Mouse (Mus musculus): ENCODE measurements around the gene Crls1. TPM values are rescaled to one million over a fixed set of nuclear protein-coding genes. Genes with fewer than 3 reads are reported as not detected.

The Crls1 gene
- polyA plus RNA-seq, 1 experiment from 2014 or later: 8.6 TPM

DNA sequence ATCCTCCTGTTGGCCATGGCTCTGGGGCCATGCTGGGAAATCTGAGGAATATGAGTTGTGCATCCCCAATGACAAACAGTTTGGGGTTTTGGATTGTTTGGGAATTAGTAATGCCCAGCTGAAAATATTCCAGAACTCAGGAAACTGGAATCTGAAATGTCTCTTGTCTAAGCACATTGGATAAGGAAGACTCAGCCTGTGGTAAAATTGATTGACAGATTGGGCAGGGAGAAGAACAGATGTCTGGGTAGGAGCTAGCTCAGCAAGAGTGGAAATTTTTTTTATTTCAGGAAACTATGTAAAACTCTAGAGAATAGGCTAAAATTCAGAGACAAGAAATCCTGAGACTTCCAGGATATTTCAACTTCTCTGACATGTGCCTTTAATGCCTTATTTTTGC lies 14.0 kb downstream of the Crls1 start:
- ATAC-seq: no peak
- Histone ChIP-seq H3K4me3 (ENCODE audit: low read length) (no peak overlapping the region), H3K27me3 (replicated peaks; ENCODE audit: control insufficient read depth, insufficient read depth, low read length) (no peaks in the 10 kb centered on the region), H3K4me1 (ENCODE audit: control insufficient read depth, insufficient read depth, low read length) (no peaks in the 10 kb centered on the region), H3K4me2 (ENCODE audit: low read depth, low read length) (no peak overlapping the region), H3K9me3 (ENCODE audit: control insufficient read depth, low read length) (no peaks in the 10 kb centered on the region), H3K36me3 (ENCODE audit: control insufficient read depth, insufficient read depth, low read length) (no peaks in the 10 kb centered on the region), H3K9ac (ENCODE audit: low read depth, low read length) (no peak overlapping the region), H3K27ac (ENCODE audit: low read length) (no peak overlapping the region)

GRCm38 (mm10) chr2:132861456-132861855 lies 15.0 kb downstream of the Crls1 start:
- ATAC-seq: no peak
- no peaks in the 10 kb centered on the region for H3K4me1 ChIP-seq (ENCODE audit: control insufficient read depth, insufficient read depth, low read length)
- H3K9me3 ChIP-seq (ENCODE audit: control insufficient read depth, low read length): no peaks in the 10 kb centered on the region
- no peak overlapping the region for H3K4me3 ChIP-seq (ENCODE audit: low read length)
- H3K4me2 ChIP-seq (ENCODE audit: low read depth, low read length): no peak overlapping the region
- H3K27me3 ChIP-seq (replicated peaks; ENCODE audit: control insufficient read depth, insufficient read depth, low read length): no peaks in the 10 kb centered on the region
- no peaks in the 10 kb centered on the region for H3K36me3 ChIP-seq (ENCODE audit: control insufficient read depth, insufficient read depth, low read length)
- H3K27ac ChIP-seq (ENCODE audit: low read length): no peak overlapping the region
- WGBS: 90% methylated on average over 2 of the region's 2 CpGs
- H3K9ac ChIP-seq (ENCODE audit: low read depth, low read length): no peak overlapping the region

GRCm38 (mm10) chr2:132863325-132863724 lies 16.9 kb downstream of the Crls1 start:
- no peak for ATAC-seq
- Histone ChIP-seq H3K27me3 (replicated peaks; ENCODE audit: control insufficient read depth, insufficient read depth, low read length) (no peaks in the 10 kb centered on the region), H3K27ac (ENCODE audit: low read length) (no peak overlapping the region), H3K4me2 (ENCODE audit: low read depth, low read length) (no peak overlapping the region), H3K4me1 (ENCODE audit: control insufficient read depth, insufficient read depth, low read length) (no peaks in the 10 kb centered on the region), H3K9ac (ENCODE audit: low read depth, low read length) (no peak overlapping the region), H3K9me3 (ENCODE audit: control insufficient read depth, low read length) (no peaks in the 10 kb centered on the region), H3K36me3 (ENCODE audit: control insufficient read depth, insufficient read depth, low read length) (no peaks in the 10 kb centered on the region), H3K4me3 (ENCODE audit: low read length) (no peak overlapping the region)
- 93% methylated on average over 2 of the region's 2 CpGs for WGBS

DNA sequence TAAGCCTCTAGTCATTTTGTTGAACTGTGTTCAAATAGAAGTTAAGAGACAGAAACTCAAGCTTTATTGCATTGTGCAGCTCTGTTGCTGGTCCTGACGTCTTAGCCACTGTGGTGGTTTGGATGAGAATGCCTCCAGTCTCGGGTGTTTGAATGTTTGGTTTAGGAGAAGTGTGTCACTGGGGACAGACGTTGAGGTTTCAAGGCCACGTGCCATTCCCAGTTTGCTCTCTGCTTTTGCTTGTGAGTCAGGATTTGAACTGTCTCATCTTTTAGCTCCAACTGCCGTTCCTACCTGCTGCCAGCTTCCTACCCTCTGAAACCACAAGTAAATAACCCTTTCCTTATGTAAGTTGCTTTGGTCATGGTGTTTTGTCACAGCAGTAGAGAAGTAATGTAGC lies 21.1 kb downstream of the Crls1 start:
- Histone ChIP-seq H3K4me2 (ENCODE audit: low read depth, low read length) (no peak overlapping the region), H3K36me3 (ENCODE audit: control insufficient read depth, insufficient read depth, low read length) (no peaks in the 10 kb centered on the region), H3K4me3 (ENCODE audit: low read length) (no peak overlapping the region), H3K9me3 (ENCODE audit: control insufficient read depth, low read length) (no peaks in the 10 kb centered on the region), H3K4me1 (ENCODE audit: control insufficient read depth, insufficient read depth, low read length) (no peaks in the 10 kb centered on the region), H3K27ac (ENCODE audit: low read length) (no peak overlapping the region), H3K27me3 (replicated peaks; ENCODE audit: control insufficient read depth, insufficient read depth, low read length) (no peaks in the 10 kb centered on the region), H3K9ac (ENCODE audit: low read depth, low read length) (no peak overlapping the region)
- 63% methylated on average over 5 of the region's 5 CpGs for WGBS
- no peak for ATAC-seq

DNA sequence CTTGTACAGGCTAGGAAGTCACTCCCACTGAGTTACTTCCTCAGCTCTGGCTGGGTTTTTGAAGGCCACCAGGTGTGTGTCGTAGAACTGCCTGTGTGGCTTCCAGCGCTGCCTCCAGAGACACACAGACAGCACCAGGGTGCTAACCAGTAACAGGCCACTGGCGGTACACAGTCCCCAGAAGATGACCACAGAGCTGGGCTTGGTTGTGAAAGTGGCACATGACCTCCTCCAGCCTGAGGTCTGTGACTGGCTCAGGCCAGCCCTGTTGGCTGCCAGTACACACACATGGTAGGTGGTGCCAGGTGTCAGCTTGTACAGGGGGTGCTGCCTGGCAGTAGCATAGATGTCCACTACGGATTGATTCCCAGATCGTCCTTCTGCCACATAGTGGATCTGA lies 23.2 kb downstream of the Crls1 start:
- no peak overlapping the region for H3K27ac ChIP-seq (ENCODE audit: low read length)
- no peaks in the 10 kb centered on the region for H3K27me3 ChIP-seq (replicated peaks; ENCODE audit: control insufficient read depth, insufficient read depth, low read length)
- ATAC-seq: no peak
- no peak overlapping the region for H3K4me2 ChIP-seq (ENCODE audit: low read depth, low read length)
- H3K9me3 ChIP-seq (ENCODE audit: control insufficient read depth, low read length): no peaks in the 10 kb centered on the region
- no peaks in the 10 kb centered on the region for H3K4me1 ChIP-seq (ENCODE audit: control insufficient read depth, insufficient read depth, low read length)
- WGBS: 91% methylated on average over 5 of the region's 5 CpGs
- no peaks in the 10 kb centered on the region for H3K36me3 ChIP-seq (ENCODE audit: control insufficient read depth, insufficient read depth, low read length)
- H3K9ac ChIP-seq (ENCODE audit: low read depth, low read length): no peak overlapping the region
- no peak overlapping the region for H3K4me3 ChIP-seq (ENCODE audit: low read length)

- 78% methylated on average over 4 of the region's 4 CpGs for WGBS
- Histone ChIP-seq H3K4me1 (ENCODE audit: control insufficient read depth, insufficient read depth, low read length) (no peaks in the 10 kb centered on the region), H3K9me3 (ENCODE audit: control insufficient read depth, low read length) (no peaks in the 10 kb centered on the region), H3K27me3 (replicated peaks; ENCODE audit: control insufficient read depth, insufficient read depth, low read length) (no peaks in the 10 kb centered on the region), H3K27ac (ENCODE audit: low read length) (no peak overlapping the region), H3K36me3 (ENCODE audit: control insufficient read depth, insufficient read depth, low read length) (no peaks in the 10 kb centered on the region), H3K4me2 (ENCODE audit: low read depth, low read length) (no peak overlapping the region), H3K4me3 (ENCODE audit: low read length) (no peak overlapping the region), H3K9ac (ENCODE audit: low read depth, low read length) (no peak overlapping the region)
- ATAC-seq: no peak
These were observed 23.8 kb downstream of the Crls1 start for GRCm38 (mm10) chr2:132870286-132870685.

GRCm38 (mm10) chr2:132871663-132872062 lies 25.2 kb downstream of the Crls1 start:
- Histone ChIP-seq H3K9me3 (ENCODE audit: control insufficient read depth, low read length) (no peaks in the 10 kb centered on the region), H3K27ac (ENCODE audit: low read length) (no peak overlapping the region), H3K27me3 (replicated peaks; ENCODE audit: control insufficient read depth, insufficient read depth, low read length) (no peaks in the 10 kb centered on the region), H3K9ac (ENCODE audit: low read depth, low read length) (no peak overlapping the region), H3K4me2 (ENCODE audit: low read depth, low read length) (no peak overlapping the region), H3K36me3 (ENCODE audit: control insufficient read depth, insufficient read depth, low read length) (no peaks in the 10 kb centered on the region), H3K4me3 (ENCODE audit: low read length) (no peak overlapping the region), H3K4me1 (ENCODE audit: control insufficient read depth, insufficient read depth, low read length) (no peaks in the 10 kb centered on the region)
- ATAC-seq: no peak
- 62% methylated on average over 3 of the region's 3 CpGs for WGBS

GRCm38 (mm10) chr2:132873657-132874326 lies 27.3 kb downstream of the Crls1 start:
- Histone ChIP-seq H3K4me1 (ENCODE audit: control insufficient read depth, insufficient read depth, low read length) (no peaks in the 10 kb centered on the region), H3K27ac (ENCODE audit: low read length) (no peak overlapping the region), H3K36me3 (ENCODE audit: control insufficient read depth, insufficient read depth, low read length) (no peaks in the 10 kb centered on the region), H3K9me3 (ENCODE audit: control insufficient read depth, low read length) (no peaks in the 10 kb centered on the region), H3K27me3 (replicated peaks; ENCODE audit: control insufficient read depth, insufficient read depth, low read length) (peaks cover 9% of the 10 kb centered on the region; the same call in 1 of the 2 replicates), H3K4me3 (ENCODE audit: low read length) (no peak overlapping the region), H3K9ac (ENCODE audit: low read depth, low read length) (no peak overlapping the region), H3K4me2 (ENCODE audit: low read depth, low read length) (no peak overlapping the region)
- 81% methylated on average over 10 of the region's 10 CpGs for WGBS
- no peak for ATAC-seq

DNA sequence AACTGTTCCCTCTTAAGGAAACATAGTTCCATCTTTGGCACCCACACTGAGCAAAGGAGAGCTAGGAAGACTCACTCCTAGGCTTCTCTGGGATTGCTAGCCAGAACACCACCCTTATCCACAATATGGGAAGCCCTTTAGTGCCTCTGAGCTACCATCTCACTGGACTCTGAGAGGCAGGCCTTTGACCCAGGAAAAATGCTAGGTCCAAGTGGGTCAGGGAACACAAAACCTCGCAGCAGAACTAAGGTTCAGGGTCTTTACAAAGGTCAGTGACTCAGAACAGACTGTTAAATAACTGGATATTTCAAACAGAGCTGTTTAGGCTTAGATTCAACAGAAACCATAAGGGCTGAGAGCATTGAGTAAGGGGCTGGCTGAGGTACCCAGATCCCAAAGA lies 30.5 kb downstream of the Crls1 start:
- Histone ChIP-seq H3K4me2 (ENCODE audit: low read depth, low read length) (no peak overlapping the region), H3K9ac (ENCODE audit: low read depth, low read length) (no peak overlapping the region), H3K27ac (ENCODE audit: low read length) (no peak overlapping the region), H3K4me1 (ENCODE audit: control insufficient read depth, insufficient read depth, low read length) (no peaks in the 10 kb centered on the region), H3K9me3 (ENCODE audit: control insufficient read depth, low read length) (no peaks in the 10 kb centered on the region), H3K4me3 (ENCODE audit: low read length) (no peak overlapping the region), H3K36me3 (ENCODE audit: control insufficient read depth, insufficient read depth, low read length) (no peaks in the 10 kb centered on the region), H3K27me3 (replicated peaks; ENCODE audit: control insufficient read depth, insufficient read depth, low read length) (peaks cover 17% of the 10 kb centered on the region)
- no peak for ATAC-seq
- 72% methylated on average over 1 of the region's 1 CpGs for WGBS
